Mouse (Mus musculus): Measurements from ENCODE around the gene Fuz. TPM values are rescaled to one million over a fixed set of nuclear protein-coding genes. Genes with fewer than 3 reads are reported as not detected.

Fuz gene
- total RNA-seq, 2 experiments from 2014 or later: 16.1 to 18.4 TPM

DNA sequence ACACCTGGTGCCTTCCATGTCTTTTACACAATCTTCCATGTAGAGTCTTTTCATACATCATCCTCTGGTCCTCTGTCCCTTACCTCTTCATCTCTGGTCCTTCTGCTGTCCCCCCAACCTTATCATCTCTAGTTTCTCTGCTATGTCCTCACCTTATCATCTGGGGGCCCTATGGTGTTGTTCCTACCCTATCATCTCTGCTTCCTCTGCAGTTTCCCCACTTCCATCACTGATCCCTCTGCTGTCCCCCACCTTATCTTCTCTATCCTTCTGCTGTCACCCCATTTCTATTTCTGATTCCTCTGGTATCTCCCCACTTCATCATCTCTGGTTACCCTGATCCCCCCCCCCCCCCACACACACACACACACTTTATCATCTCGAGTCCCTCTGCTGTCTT lies 32.7 kb downstream of the Fuz start:
- no peak for DNase-seq (ENCODE audit: low spot score in 2 of 2)

GRCm38 (mm10) chr7:44929204-44930151 lies 33.6 kb downstream of the Fuz start, which contains the start of gene Ap2a1:
Gene Ap2a1, minus strand, starts transcription at chr7:44929496.
- peak; percentile 96 to 99 for DNase-seq (ENCODE audit: low spot score in 2 of 2)

DNA sequence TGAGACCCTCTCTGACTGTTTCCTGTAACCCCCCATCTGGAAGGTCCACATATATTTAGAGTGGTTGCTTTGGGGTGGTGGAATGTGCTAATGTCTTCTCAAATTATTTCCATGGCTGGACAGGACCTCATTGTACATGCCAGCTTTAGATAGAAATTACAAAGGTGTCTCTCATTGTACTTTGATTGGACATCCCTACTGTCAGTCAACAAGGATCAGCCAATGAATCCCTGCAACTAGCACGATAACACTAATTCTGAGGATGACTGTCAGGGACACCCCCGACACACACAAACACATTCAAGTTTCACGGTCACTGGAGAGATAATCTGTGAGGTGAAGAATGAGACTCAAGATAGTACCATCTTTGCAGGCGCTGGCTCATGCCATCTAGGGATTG lies 42.8 kb downstream of the Fuz start:
- DNase-seq (ENCODE audit: low spot score in 2 of 2): no peak

DNA sequence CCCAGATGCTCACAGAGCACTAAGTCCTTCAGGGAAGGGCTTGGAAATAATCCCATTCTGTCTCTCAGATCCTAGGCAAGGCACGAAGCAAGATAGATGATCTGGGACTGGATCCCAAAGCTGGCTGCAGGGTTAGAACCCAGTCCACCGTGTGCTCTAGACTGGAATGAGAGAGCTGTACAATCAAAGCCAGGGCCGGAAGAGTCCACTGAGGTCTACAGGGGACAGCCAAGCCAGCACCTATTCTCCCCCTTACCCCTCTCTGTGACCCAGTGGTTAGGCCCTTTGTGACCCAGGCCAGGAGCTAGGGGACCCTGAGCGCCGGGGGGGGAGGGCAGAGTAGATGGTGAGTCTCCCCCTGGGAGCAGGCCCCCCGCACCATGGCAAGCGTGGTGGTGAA lies 47.0 kb downstream of the Fuz start, which contains the start of gene Tsks:
Gene Tsks, plus strand, starts transcription at position 301 of the 400 bp plus-strand sequence.
- DNase-seq (ENCODE audit: low spot score in 2 of 2): no peak

DNA sequence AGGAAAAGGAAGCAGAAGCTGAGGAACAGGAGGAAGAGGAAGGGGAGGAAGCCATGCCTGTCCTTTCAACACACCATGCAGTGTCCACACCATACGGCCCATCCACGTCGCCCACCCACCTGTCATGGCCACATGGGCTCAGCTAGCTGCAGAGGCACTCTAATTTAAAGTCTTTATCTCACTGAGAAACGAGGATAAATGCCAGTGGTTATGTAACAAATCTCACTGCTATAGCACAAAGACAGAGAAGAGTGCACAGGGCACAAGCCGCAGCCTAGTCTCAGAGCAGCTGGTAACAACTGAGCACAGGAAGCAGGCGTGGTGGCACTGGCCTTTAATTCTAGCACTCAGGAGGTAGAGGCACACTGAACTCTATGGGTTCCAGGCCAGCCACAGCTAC lies 54.0 kb downstream of the Fuz start:
- DNase-seq (ENCODE audit: low spot score in 2 of 2): no peak

DNA sequence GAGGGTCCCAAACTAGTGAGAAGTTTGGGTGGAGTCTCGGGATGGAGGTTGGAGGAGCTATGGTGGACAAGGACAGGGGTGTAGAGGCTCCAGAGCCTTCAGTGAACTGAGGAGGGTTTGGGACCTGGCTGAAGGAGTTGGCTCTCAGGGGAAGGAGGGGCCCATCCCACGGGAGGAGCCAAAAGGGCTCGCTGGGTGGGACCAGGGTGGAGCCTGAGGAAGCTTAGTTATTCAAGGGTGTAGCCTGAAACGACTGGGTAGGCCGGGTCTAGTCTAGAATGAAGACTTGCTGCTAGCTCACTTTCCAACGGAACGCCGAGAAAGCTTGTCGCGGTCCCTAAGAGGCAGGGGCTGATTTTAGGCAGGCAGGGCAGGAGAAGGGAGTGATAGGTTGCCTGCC lies 56.1 kb downstream of the Fuz start:
- DNase-seq (ENCODE audit: low spot score in 2 of 2): peak in 1 of 2 experiments; percentile 51

Small RNA genes within 50 kb of the gene (microRNA-seq; reads per million reads assigned to microRNA genes)
- not detected for gene Mir707

Other genes starting within 250 kb of the Fuz start
- 10 to 100 TPM; 25.7 to 26.6 TPM for gene Myh14, start 225.2 kb upstream of the Fuz start, total RNA-seq (2021)
- gene Izumo2, start 187.3 kb upstream of the Fuz start, total RNA-seq (2021): not detected
- 10 to 100 TPM; 18.9 to 20.7 TPM for gene Vrk3, start 147.7 kb upstream of the Fuz start, total RNA-seq (2021)
- under 1 TPM; 0.32 to 0.41 TPM for gene Zfp473, start 145.0 kb upstream of the Fuz start, total RNA-seq (2021)
- gene Nup62, start 80.0 kb upstream of the Fuz start, total RNA-seq (2021): 10 to 100 TPM; 49.4 to 53.1 TPM
- gene Il4i1, start 79.7 kb upstream of the Fuz start, total RNA-seq (2021): 1 to 10 TPM; 1.6 to 1.8 TPM
- gene Atf5, start 79.4 kb upstream of the Fuz start, total RNA-seq (2021): 10 to 100 TPM; 55.6 to 62.2 TPM
- gene Akt1s1, start 47.1 kb upstream of the Fuz start, total RNA-seq (2021): 100 to 1,000 TPM in 1 of 2 experiments, 10 to 100 TPM in 1; 92.4 to 103 TPM
- gene Tbc1d17, start 47.0 kb upstream of the Fuz start, total RNA-seq (2021): 10 to 100 TPM; 56.5 to 63.4 TPM
- gene Pnkp, start 38.9 kb upstream of the Fuz start, total RNA-seq (2021): 10 to 100 TPM; 18.6 to 20.5 TPM
- gene Ptov1, start 26.3 kb upstream of the Fuz start, total RNA-seq (2021): 100 to 1,000 TPM; 332 to 346 TPM
- gene Med25, start 3.4 kb upstream of the Fuz start, total RNA-seq (2021): 10 to 100 TPM; 63.8 to 67.6 TPM
- 10 to 100 TPM; 84.8 to 88.9 TPM for gene Ap2a1, start 33.4 kb downstream of the Fuz start, total RNA-seq (2021)
- not detected for gene Tsks, start 47.1 kb downstream of the Fuz start, total RNA-seq (2021)
- gene Cpt1c, start 78.8 kb downstream of the Fuz start, total RNA-seq (2021): 10 to 100 TPM; 10.3 to 10.8 TPM
- 100 to 1,000 TPM; 318 to 331 TPM for gene Prmt1, start 90.5 kb downstream of the Fuz start, total RNA-seq (2021)
- gene Irf3, start 101.6 kb downstream of the Fuz start, total RNA-seq (2021): 10 to 100 TPM; 46.0 to 50.4 TPM
- 10 to 100 TPM; 21.5 to 22.0 TPM for gene Bcl2l12, start 102.6 kb downstream of the Fuz start, total RNA-seq (2021)
- 10 to 100 TPM; 74.1 to 76.0 TPM for gene Scaf1, start 120.3 kb downstream of the Fuz start, total RNA-seq (2021)
- gene Rras, start 121.9 kb downstream of the Fuz start, total RNA-seq (2021): 100 to 1,000 TPM; 119 to 123 TPM
- 10 to 100 TPM; 63.9 to 65.2 TPM for gene Prr12, start 156.8 kb downstream of the Fuz start, total RNA-seq (2021)
- gene Nosip, start 166.3 kb downstream of the Fuz start, total RNA-seq (2021): 10 to 100 TPM; 47.3 to 48.3 TPM
- 10 to 100 TPM; 11.7 to 12.3 TPM for gene Prrg2, start 166.6 kb downstream of the Fuz start, total RNA-seq (2021)
- 100 to 1,000 TPM; 172 to 192 TPM for gene Rcn3, start 196.1 kb downstream of the Fuz start, total RNA-seq (2021)
- gene Fcgrt, start 207.8 kb downstream of the Fuz start, total RNA-seq (2021): 10 to 100 TPM; 84.6 to 87.3 TPM
- 1,000 to 10,000 TPM in 1 of 2 experiments, 100 to 1,000 TPM in 1; 985 to 1,047 TPM for gene Rps11, start 228.4 kb downstream of the Fuz start, total RNA-seq (2021)
- 1,000 to 10,000 TPM; 1,483 to 1,628 TPM for gene Rpl13a, start 232.7 kb downstream of the Fuz start, total RNA-seq (2021)
- gene Gm45713, start 240.2 kb downstream of the Fuz start, total RNA-seq (2021): under 1 TPM in 1 of 2 experiments, not detected in 1; 0.34 TPM
- 1 to 10 TPM; 2.4 to 5.1 TPM for gene Flt3l, start 240.4 kb downstream of the Fuz start, total RNA-seq (2021)

Measured in gastrocnemius, postnatal 4 days (tissue).